Mouse (Mus musculus): Measurements from ENCODE around the gene Tsacc. TPM values are rescaled to one million over a fixed set of nuclear protein-coding genes. Genes with fewer than 3 reads are reported as not detected.
"Not testable (repeated sequence)": the region's sequence is repeated elsewhere in the genome, so short reads cannot be mapped to it uniquely, and the experiment has no call there.

Tsacc gene
- polyA plus RNA-seq, 1 experiment: 0.12 TPM

DNA sequence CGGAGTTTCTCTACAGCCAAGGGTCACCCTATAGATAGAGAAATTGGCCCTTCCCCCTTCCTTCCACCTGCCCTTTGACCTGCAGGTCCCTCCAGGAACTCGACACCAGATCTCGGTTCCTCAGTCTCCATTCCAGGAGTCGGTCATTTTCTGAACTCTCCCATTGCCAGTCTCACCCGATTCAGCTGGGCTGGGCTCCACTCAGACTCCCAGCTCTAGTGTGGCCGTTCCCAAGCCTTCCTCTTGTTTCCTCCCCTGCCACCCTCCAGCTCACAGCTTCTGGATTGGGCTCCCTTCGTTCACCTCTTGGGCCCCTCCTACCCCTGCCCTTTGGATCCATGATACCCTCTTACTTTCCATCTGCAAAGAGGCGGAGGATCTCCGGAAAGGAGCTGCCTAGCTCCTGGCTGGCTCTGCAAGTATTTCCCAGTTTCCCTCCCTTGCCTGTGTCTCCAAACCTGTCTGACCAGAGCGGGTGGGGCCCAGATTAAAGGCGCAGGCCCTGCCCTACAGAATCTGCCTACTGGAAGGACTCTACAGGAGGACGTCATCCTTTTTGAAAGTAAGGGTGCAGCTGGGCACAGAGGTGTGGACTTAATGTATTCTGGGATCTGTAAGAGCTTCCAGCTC is 37.3 kb upstream of the Tsacc start:
- TF ChIP-seq TAL1 (IDR thresholded peaks at IDR 0.05; ENCODE audit: low read length) (no peak), GATA1 (IDR thresholded peaks at IDR 0.05; ENCODE audit: low read length) (no peak)
- H3K4me1 ChIP-seq (ENCODE audit: control insufficient read depth): peaks cover 60% of the 10 kb centered on the region
- peak overlapping the region; percentile 78 for H3K4me3 ChIP-seq (replicated peaks)
- peaks cover 5% of the 10 kb centered on the region for H3K27me3 ChIP-seq (ENCODE audit: control insufficient read depth)
- H3K9me3 ChIP-seq (ENCODE audit: control insufficient read depth, low read length): peaks cover 6% of the 10 kb centered on the region
- peaks cover 28% of the 10 kb centered on the region for H3K36me3 ChIP-seq (ENCODE audit: control insufficient read depth)

DNA sequence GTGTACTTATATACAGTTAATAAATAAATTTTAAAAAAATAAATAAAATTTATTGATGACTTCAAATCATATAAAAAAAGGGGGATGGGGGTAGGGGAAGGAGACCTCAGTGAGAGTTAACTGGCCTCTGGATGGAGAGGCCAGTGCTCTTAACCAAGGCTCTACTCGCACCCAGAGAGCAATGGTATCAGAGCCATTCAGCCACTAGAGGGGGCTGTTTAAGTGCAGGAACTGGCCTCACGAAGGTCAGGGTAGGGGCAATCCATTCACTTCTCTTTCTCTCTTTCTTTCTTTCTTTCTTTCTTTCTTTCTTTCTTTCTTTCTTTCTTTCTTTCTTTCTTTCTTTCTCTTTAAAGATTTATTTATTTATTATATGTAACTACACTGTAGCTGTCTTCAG is 34.5 kb upstream of the Tsacc start:
- H3K36me3 ChIP-seq (ENCODE audit: control insufficient read depth): peaks cover 38% of the 10 kb centered on the region
- peaks cover 5% of the 10 kb centered on the region for H3K27me3 ChIP-seq (ENCODE audit: control insufficient read depth)
- TF ChIP-seq GATA1 (IDR thresholded peaks at IDR 0.05; ENCODE audit: low read length): no peak

GRCm38 (mm10) chr3:88328956-88329355 is 32.2 kb upstream of the Tsacc start:
- peaks cover 42% of the 10 kb centered on the region for H3K36me3 ChIP-seq (ENCODE audit: control insufficient read depth)
- no peak for TF ChIP-seq TAL1 (IDR thresholded peaks at IDR 0.05; ENCODE audit: low read length)
- no peak for TF ChIP-seq GATA1 (IDR thresholded peaks at IDR 0.05; ENCODE audit: low read length)
- peaks cover 6% of the 10 kb centered on the region for H3K9me3 ChIP-seq (ENCODE audit: control insufficient read depth, low read length)
- H3K27me3 ChIP-seq (ENCODE audit: control insufficient read depth): peaks cover 5% of the 10 kb centered on the region
- H3K4me3 ChIP-seq (replicated peaks): no peak overlapping the region
- H3K4me1 ChIP-seq (ENCODE audit: control insufficient read depth): peaks cover 46% of the 10 kb centered on the region

More for the DNA sequence above, 34.5 kb upstream of the Tsacc start:
- Histone ChIP-seq H3K9me3 (ENCODE audit: control insufficient read depth, low read length) (peaks cover 6% of the 10 kb centered on the region), H3K4me1 (ENCODE audit: control insufficient read depth) (peaks cover 42% of the 10 kb centered on the region), H3K4me3 (replicated peaks) (no peak overlapping the region)

GRCm38 (mm10) chr3:88324951-88325405 is 28.2 kb upstream of the Tsacc start, which contains the start of gene Glmp:
TSS of gene Glmp (plus strand) at chr3:88325023.
- H3K9me3 ChIP-seq (ENCODE audit: control insufficient read depth, low read length): no peaks in the 10 kb centered on the region
- peaks cover 27% of the 10 kb centered on the region for H3K4me1 ChIP-seq (ENCODE audit: control insufficient read depth)
- peak within 1 kb of the TSS; percentile 76 for H3K4me3 ChIP-seq (replicated peaks)
- no peaks in the 10 kb centered on the region for H3K27me3 ChIP-seq (ENCODE audit: control insufficient read depth)
- H3K36me3 ChIP-seq (ENCODE audit: control insufficient read depth): peaks cover 69% of the 10 kb centered on the region
- TF ChIP-seq GATA1 (IDR thresholded peaks at IDR 0.05; ENCODE audit: low read length) (no peak; the same call in 1 of the 2 replicates), TAL1 (IDR thresholded peaks at IDR 0.05; ENCODE audit: low read length) (no peak)

DNA sequence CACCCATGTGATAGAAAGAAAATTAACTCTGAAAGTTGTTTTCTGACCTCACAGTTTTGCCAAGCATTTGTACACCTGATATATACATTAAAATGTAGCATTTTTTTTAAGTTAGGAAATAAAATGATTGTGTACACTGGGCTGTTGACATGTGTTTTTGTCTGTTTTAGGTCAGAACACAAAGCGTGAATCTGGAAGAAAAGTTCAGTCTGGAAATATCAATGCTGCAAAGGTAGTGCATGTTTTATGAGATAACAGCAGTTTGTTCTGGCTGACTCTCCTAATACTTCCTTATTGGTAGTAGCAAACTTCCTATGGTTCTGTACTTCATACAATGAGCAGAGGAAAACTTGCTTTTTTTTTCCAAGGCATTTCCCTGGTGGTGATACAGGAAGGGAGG is 2.4 kb upstream of the Tsacc start:
- H3K36me3 ChIP-seq (ENCODE audit: control insufficient read depth): peaks cover 57% of the 10 kb centered on the region
- no peaks in the 10 kb centered on the region for H3K27me3 ChIP-seq (ENCODE audit: control insufficient read depth)
- no peaks in the 10 kb centered on the region for H3K9me3 ChIP-seq (ENCODE audit: control insufficient read depth, low read length)
- H3K4me1 ChIP-seq (ENCODE audit: control insufficient read depth): peaks cover 40% of the 10 kb centered on the region
- no peak overlapping the region for H3K4me3 ChIP-seq (replicated peaks)
- no peak for TF ChIP-seq TAL1 (IDR thresholded peaks at IDR 0.05; ENCODE audit: low read length)

DNA sequence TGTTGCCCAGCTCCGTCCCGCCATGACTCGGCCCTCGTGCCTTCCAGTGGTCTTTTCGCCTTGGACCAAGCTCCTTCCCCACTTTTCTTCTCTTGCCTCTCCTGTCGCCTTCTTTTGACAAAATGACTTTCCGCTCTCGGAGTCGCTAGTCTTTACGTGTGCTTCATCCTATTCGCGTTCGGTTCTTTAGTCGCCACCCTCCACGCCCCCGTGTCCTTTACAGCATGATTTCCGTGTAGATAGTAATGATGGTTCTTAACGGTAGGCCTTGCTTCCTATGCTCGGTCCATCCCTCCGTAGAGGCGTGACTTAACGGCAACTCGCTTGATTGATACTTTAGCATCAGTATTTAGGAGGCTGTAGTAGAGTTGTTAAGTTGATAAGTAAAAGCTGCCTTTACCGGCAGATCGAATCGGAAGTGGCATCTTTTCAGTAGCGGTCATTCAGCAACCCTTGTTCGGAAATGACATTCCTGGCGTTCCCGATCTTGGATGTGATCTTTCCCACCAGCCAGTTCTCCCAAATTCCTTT is 587 bp upstream of the Tsacc start:
- Histone ChIP-seq H3K36me3 (ENCODE audit: control insufficient read depth) (peaks cover 39% of the 10 kb centered on the region), H3K27me3 (ENCODE audit: control insufficient read depth) (no peaks in the 10 kb centered on the region), H3K4me1 (ENCODE audit: control insufficient read depth) (peaks cover 40% of the 10 kb centered on the region), H3K9me3 (ENCODE audit: control insufficient read depth, low read length) (no peaks in the 10 kb centered on the region), H3K4me3 (replicated peaks) (peak overlapping the region; percentile 79)
- TF ChIP-seq GATA1 (IDR thresholded peaks at IDR 0.05; ENCODE audit: low read length) (no peak), TAL1 (IDR thresholded peaks at IDR 0.05; ENCODE audit: low read length) (no peak)

DNA sequence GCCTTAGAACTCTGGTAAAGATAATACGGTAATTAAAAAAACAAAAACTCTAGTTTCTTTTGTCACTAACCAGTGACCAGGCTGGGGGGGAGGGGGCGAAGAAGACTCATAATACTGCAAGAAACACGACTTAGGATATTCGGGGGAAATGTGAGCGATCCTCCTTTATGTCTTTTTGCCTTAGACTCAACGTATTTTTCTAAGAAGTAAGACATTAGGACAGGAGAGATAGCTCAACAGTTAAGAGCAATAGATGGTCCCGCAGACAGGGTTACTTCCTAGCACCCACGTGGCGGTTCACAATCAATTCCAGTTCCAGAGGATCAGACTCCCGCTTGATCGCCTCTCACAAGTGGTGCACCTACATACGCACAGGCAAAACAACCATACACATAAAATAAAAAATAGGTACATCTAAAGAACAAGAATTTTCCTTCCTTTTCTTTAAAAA is 664 bp downstream of the Tsacc start:
- peaks cover 40% of the 10 kb centered on the region for H3K4me1 ChIP-seq (ENCODE audit: control insufficient read depth)
- H3K4me3 ChIP-seq (replicated peaks): peak overlapping the region; percentile 79
- H3K9me3 ChIP-seq (ENCODE audit: control insufficient read depth, low read length): no peaks in the 10 kb centered on the region
- H3K27me3 ChIP-seq (ENCODE audit: control insufficient read depth): no peaks in the 10 kb centered on the region
- H3K36me3 ChIP-seq (ENCODE audit: control insufficient read depth): peaks cover 27% of the 10 kb centered on the region
- TF ChIP-seq TAL1 (IDR thresholded peaks at IDR 0.05; ENCODE audit: low read length): no peak
- no peak for TF ChIP-seq GATA1 (IDR thresholded peaks at IDR 0.05; ENCODE audit: low read length)

GRCm38 (mm10) chr3:88295272-88295671 is 1.5 kb downstream of the Tsacc start:
- peaks cover 40% of the 10 kb centered on the region for H3K4me1 ChIP-seq (ENCODE audit: control insufficient read depth)
- H3K27me3 ChIP-seq (ENCODE audit: control insufficient read depth); H3K9me3 ChIP-seq (ENCODE audit: control insufficient read depth, low read length): not testable (repeated sequence)
- peaks cover 18% of the 10 kb centered on the region for H3K36me3 ChIP-seq (ENCODE audit: control insufficient read depth)
- peak overlapping the region; percentile 79 for H3K4me3 ChIP-seq (replicated peaks)

DNA sequence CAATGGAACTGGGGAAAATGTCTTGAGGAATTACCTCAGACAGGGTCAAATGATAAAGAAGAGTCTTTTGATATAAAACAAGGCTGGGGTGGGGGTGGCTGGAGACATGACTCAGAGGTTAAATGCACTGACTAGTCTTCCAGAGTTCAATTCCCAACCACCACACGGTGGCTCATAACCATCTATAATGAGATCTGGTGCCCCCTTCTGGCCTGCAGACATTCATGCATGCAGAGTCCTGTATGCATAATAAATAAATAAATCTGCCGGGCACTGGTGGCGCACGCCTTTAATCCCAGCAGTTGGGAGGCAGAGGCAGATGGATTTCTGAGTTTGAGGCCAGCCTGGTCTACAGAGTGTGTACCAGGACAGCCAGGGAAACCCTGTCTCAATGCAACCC is 4.8 kb downstream of the Tsacc start:
- H3K27me3 ChIP-seq (ENCODE audit: control insufficient read depth): no peaks in the 10 kb centered on the region
- TF ChIP-seq TAL1 (IDR thresholded peaks at IDR 0.05; ENCODE audit: low read length) (no peak), GATA1 (IDR thresholded peaks at IDR 0.05; ENCODE audit: low read length) (no peak)
- no peak overlapping the region for H3K4me3 ChIP-seq (replicated peaks)
- H3K4me1 ChIP-seq (ENCODE audit: control insufficient read depth): peaks cover 15% of the 10 kb centered on the region
- no peaks in the 10 kb centered on the region for H3K9me3 ChIP-seq (ENCODE audit: control insufficient read depth, low read length)
- H3K36me3 ChIP-seq (ENCODE audit: control insufficient read depth): no peaks in the 10 kb centered on the region; the same call in 1 of the 2 replicates

DNA sequence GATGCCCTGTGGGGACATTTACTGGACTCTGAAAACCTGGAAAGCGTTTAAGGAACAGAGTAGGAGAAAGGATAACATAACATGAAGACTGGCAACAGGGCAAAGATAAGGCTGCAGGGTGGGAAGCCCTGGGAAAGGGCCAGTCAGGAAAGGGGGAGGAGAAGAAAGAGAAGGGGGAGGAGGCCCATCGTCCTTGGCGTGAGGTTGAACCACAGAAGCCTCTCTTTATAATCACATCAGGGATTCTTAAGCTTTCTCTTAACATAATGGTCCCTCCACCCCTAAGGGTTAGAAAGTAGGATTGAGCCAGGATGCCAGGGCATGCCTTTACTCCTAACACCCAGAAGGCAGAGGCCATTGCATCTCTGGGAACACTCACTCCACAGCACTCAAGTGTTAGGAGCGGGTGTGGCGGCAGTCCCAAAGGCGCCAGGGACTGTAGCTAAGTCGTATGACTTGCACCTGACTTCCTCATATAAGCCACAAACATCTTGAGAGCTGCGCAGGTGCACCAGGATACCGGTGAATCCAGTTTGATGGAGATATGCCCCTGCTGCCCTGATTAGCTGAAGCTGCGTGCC is 8.6 kb downstream of the Tsacc start:
- not testable (repeated sequence) for H3K4me3 ChIP-seq (replicated peaks); H3K4me1 ChIP-seq (ENCODE audit: control insufficient read depth)

More for the DNA sequence above, 8.6 kb downstream of the Tsacc start:
- not testable (repeated sequence) for H3K9me3 ChIP-seq (ENCODE audit: control insufficient read depth, low read length); H3K27me3 ChIP-seq (ENCODE audit: control insufficient read depth); H3K36me3 ChIP-seq (ENCODE audit: control insufficient read depth)

Measured in erythroblast, embryonic 14.5 days (primary cell).